Mouse (Mus musculus) bone marrow macrophage, adult 2 months (primary cell): Measurements from ENCODE around the gene Plekho2.

Experiments
- CTCF ChIP-seq: IDR thresholded peaks from 2 replicates; pipeline ENCODE4 v1.5.1; 2012; ENCODE audit warnings: low read depth, mild to moderate bottlenecking, low read length, moderate library complexity
- POLR2A ChIP-seq: IDR thresholded peaks from 2 replicates; pipeline ENCODE4 v1.6.1; 2012; ENCODE audit warnings: mild to moderate bottlenecking, low read depth, low read length, borderline replicate concordance

GRCm38 (mm10) chr9:65621196-65621595 lies 41.4 kb upstream of the Plekho2 start:
- TF ChIP-seq CTCF: no peak
- TF ChIP-seq POLR2A: no peak
